Mouse (Mus musculus) kidney, postnatal 0 days (tissue): ENCODE measurements at regions not wholly inside any gene's neighbourhood (a gene's known extent, or its start where the extent isn't known, plus 50 kb on each side); places are given as distances from the start of the nearest gene placed in this dataset.

ENCODE experiments used
- ATAC-seq: fragments of 200-750 bp; cut with Nextera tagmentation; replicated peaks from 2 replicates; pipeline ENCODE4 v1.8.0; 2017; ENCODE audit warnings: low read depth, moderate number of reproducible peaks, moderate TSS enrichment, moderate library complexity; ENCODE audit not compliant: low FRiP score
- DNase-seq: peaks from one replicate; pipeline ENCODE4 v3.0.0-alpha.2; 2016; ENCODE audit warnings: low spot score
- H3K27ac ChIP-seq: fragments of 300-500 bp; sonication (generic); 2 replicates; pipeline ENCODE4 v1.5.1; 2014; ENCODE audit warnings: mild to moderate bottlenecking
- H3K27me3 ChIP-seq: fragments of 300-500 bp; sonication (generic); 2 replicates; pipeline ENCODE4 v1.6.1; 2014; ENCODE audit warnings: low read length, mixed read lengths; ENCODE audit not compliant: insufficient read depth
- H3K36me3 ChIP-seq: fragments of 300-500 bp; sonication (generic); 2 replicates; pipeline ENCODE4 v1.6.1; 2014; ENCODE audit warnings: low read length, mixed read lengths; ENCODE audit not compliant: insufficient read depth
- H3K4me1 ChIP-seq: fragments of 300-500 bp; sonication (generic); replicated peaks from 2 replicates; pipeline ENCODE4 v1.6.1; 2014; ENCODE audit warnings: antibody characterized with exemption, low read length, mixed read lengths; ENCODE audit not compliant: insufficient read depth
- H3K4me2 ChIP-seq: fragments of 300-500 bp; sonication (generic); 2 replicates; pipeline ENCODE4 v1.6.1; 2014; ENCODE audit warnings: mild to moderate bottlenecking, low read length, moderate library complexity, mixed read lengths
- H3K4me3 ChIP-seq: fragments of 300-500 bp; sonication (generic); replicated peaks from 2 replicates; pipeline ENCODE4 v1.5.1; 2014; ENCODE audit warnings: low read depth, low read length
- H3K9ac ChIP-seq: fragments of 300-500 bp; sonication (generic); 2 replicates; pipeline ENCODE4 v1.6.1; 2014; ENCODE audit warnings: low read depth, low read length
- H3K9me3 ChIP-seq: fragments of 300-500 bp; sonication (generic); replicated peaks from 2 replicates; pipeline ENCODE4 v1.6.1; 2016; ENCODE audit warnings: low read length, inconsistent platforms, mixed read lengths
- CTCF ChIP-seq: IDR thresholded peaks from 2 replicates; pipeline ENCODE4 v1.5.1; 2016; ENCODE audit warnings: antibody characterized with exemption, low read depth, mild to moderate bottlenecking, moderate library complexity
- WGBS: fragments of 180-500 bp; shearing (Covaris S2); extraction: QIAGEN DNeasy Blood & Tissue Kit; methylation state at CpG from one replicate; pipeline ENCODE4 v1.1.7; 2014; 5-methylcytosine and 5-hydroxymethylcytosine counted together

- no peak overlapping the region for H3K4me2 ChIP-seq
- H3K27ac ChIP-seq = no peak overlapping the region
- ATAC-seq = no peak
- no peaks in the 10 kb centered on the region for H3K9me3 ChIP-seq
- DNase-seq = no peak
- WGBS = 38% methylated on average over 6 of the region's 6 CpGs
- no peak overlapping the region for H3K9ac ChIP-seq
- H3K36me3 ChIP-seq = no peaks in the 10 kb centered on the region
- no peaks in the 10 kb centered on the region for H3K27me3 ChIP-seq
- H3K4me1 ChIP-seq = no peaks in the 10 kb centered on the region
- TF ChIP-seq CTCF = no peak
- no peak overlapping the region for H3K4me3 ChIP-seq
These were observed 341.6 kb upstream of the Intu start for GRCm38 (mm10) chr3:40189529-40189928.

GRCm38 (mm10) chr3:40190024-40190423 is 341.1 kb upstream of the Intu start:
- WGBS = 27% methylated on average over 4 of the region's 4 CpGs
- Histone ChIP-seq H3K4me2 (no peak overlapping the region), H3K27ac (no peak overlapping the region), H3K4me3 (no peak overlapping the region), H3K9ac (no peak overlapping the region), H3K27me3 (no peaks in the 10 kb centered on the region), H3K36me3 (no peaks in the 10 kb centered on the region), H3K4me1 (no peaks in the 10 kb centered on the region), H3K9me3 (no peaks in the 10 kb centered on the region)
- DNase-seq (peak; percentile 27), ATAC-seq (no peak)
- TF ChIP-seq CTCF = no peak

GRCm38 (mm10) chr3:40200174-40200573 is 330.9 kb upstream of the Intu start:
- H3K36me3 ChIP-seq = no peaks in the 10 kb centered on the region
- H3K27ac ChIP-seq = no peak overlapping the region
- DNase-seq (no peak), ATAC-seq (no peak)
- no peaks in the 10 kb centered on the region for H3K9me3 ChIP-seq
- H3K27me3 ChIP-seq = no peaks in the 10 kb centered on the region
- WGBS = 80% methylated on average over 4 of the region's 4 CpGs
- H3K4me1 ChIP-seq = no peaks in the 10 kb centered on the region
- H3K4me2 ChIP-seq = no peak overlapping the region
- no peak for TF ChIP-seq CTCF
- no peak overlapping the region for H3K9ac ChIP-seq
- H3K4me3 ChIP-seq = no peak overlapping the region

- TF ChIP-seq CTCF = no peak
- ATAC-seq (no peak), DNase-seq (no peak)
- Histone ChIP-seq H3K9ac (no peak overlapping the region), H3K27me3 (no peaks in the 10 kb centered on the region), H3K9me3 (no peaks in the 10 kb centered on the region), H3K4me3 (no peak overlapping the region), H3K4me1 (no peaks in the 10 kb centered on the region), H3K36me3 (no peaks in the 10 kb centered on the region), H3K4me2 (no peak overlapping the region), H3K27ac (no peak overlapping the region)
- 63% methylated on average over 4 of the region's 4 CpGs for WGBS
These were observed 324.8 kb upstream of the Intu start for GRCm38 (mm10) chr3:40206326-40206725.

- no peaks in the 10 kb centered on the region for H3K9me3 ChIP-seq
- no peak overlapping the region for H3K9ac ChIP-seq
- DNase-seq (no peak), ATAC-seq (no peak)
- no peak overlapping the region for H3K27ac ChIP-seq
- H3K4me1 ChIP-seq = no peaks in the 10 kb centered on the region
- no peak overlapping the region for H3K4me2 ChIP-seq
- H3K36me3 ChIP-seq = no peaks in the 10 kb centered on the region
- no peaks in the 10 kb centered on the region for H3K27me3 ChIP-seq
- no peak for TF ChIP-seq CTCF
- H3K4me3 ChIP-seq = no peak overlapping the region
These were observed 319.3 kb upstream of the Intu start for GRCm38 (mm10) chr3:40211793-40212192.

- H3K4me3 ChIP-seq = no peak overlapping the region
- no peaks in the 10 kb centered on the region for H3K27me3 ChIP-seq
- no peak overlapping the region for H3K27ac ChIP-seq
- no peaks in the 10 kb centered on the region for H3K36me3 ChIP-seq
- ATAC-seq = no peak
- 70% methylated on average over 1 of the region's 1 CpGs for WGBS
- no peaks in the 10 kb centered on the region for H3K4me1 ChIP-seq
- TF ChIP-seq CTCF = no peak
- no peak overlapping the region for H3K4me2 ChIP-seq
- no peak for DNase-seq
- no peak overlapping the region for H3K9ac ChIP-seq
- no peaks in the 10 kb centered on the region for H3K9me3 ChIP-seq
These were observed 304.3 kb upstream of the Intu start for GRCm38 (mm10) chr3:40226772-40227171.

- WGBS = 77% methylated on average over 4 of the region's 4 CpGs
- DNase-seq (no peak), ATAC-seq (no peak)
- Histone ChIP-seq H3K4me2 (no peak overlapping the region), H3K9me3 (no peaks in the 10 kb centered on the region), H3K27me3 (no peaks in the 10 kb centered on the region), H3K27ac (no peak overlapping the region), H3K9ac (no peak overlapping the region), H3K4me3 (no peak overlapping the region), H3K4me1 (no peaks in the 10 kb centered on the region), H3K36me3 (no peaks in the 10 kb centered on the region)
- TF ChIP-seq CTCF = no peak
These were observed 287.5 kb upstream of the Intu start for GRCm38 (mm10) chr3:40243499-40244101.
